Mouse (Mus musculus): Measurements from ENCODE around the gene C1s1. TPM values are rescaled to one million over a fixed set of nuclear protein-coding genes. Genes with fewer than 3 reads are reported as not detected.
"Not testable (repeated sequence)": the region's sequence is repeated elsewhere in the genome, so short reads cannot be mapped to it uniquely, and the experiment has no call there.

Gene C1s1
- polyA plus RNA-seq, 1 experiment from 2014 or later = not detected

DNA sequence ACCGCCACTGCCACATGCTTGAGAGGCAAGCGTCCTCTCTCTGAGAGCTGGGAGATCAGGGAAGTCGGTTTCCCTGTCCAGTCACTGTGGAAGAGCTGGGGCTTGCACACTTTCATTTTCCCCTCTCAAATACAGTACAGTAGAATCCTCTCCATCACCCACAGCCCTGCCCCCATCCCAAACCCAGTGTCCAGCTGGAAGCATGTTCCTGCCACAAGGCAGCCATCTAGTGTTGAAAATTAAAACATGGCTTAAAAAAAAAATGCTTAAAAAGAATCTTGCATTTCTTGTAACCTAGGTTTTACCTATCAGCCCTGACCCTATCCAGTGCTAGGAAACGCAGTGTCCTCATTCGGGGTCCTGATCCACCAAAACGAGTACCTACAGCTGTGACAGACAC lies 2.3 kb upstream of the C1s1 start:
- Histone ChIP-seq H3K4me3 (ENCODE audit: inconsistent target) (no peak overlapping the region), H3K27ac (no peak overlapping the region), H3K79me2 (ENCODE audit: inconsistent target) (no peaks in the 10 kb centered on the region), H3K36me3 (ENCODE audit: inconsistent target) (no peaks in the 10 kb centered on the region)
- 60% methylated on average over 4 of the region's 6 CpGs for WGBS (ENCODE audit: missing documents)

DNA sequence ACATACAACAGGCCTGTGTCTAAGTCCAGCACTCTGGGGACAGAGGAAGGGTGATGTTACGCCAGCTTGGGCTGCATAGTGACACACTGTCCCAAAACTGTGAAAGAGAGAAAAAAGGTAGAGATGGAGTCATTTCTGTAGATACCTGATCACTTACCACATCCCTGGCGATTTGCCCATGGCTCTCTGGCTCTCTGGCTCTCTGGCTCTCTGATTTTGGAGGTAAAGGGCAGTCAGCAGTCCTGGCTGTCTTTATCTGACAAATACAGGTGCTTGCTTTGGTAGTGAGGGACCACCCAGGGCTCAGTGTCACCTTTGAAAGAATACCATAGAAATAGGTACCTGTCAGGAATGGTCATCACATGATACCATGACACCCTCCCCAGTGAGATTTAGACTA lies 983 bp downstream of the C1s1 start:
- not testable (repeated sequence) for H3K27ac ChIP-seq; H3K4me3 ChIP-seq (ENCODE audit: inconsistent target); H3K79me2 ChIP-seq (ENCODE audit: inconsistent target); H3K36me3 ChIP-seq (ENCODE audit: inconsistent target)
- WGBS (ENCODE audit: missing documents) = 77% methylated on average over 2 of the region's 2 CpGs

- H3K36me3 ChIP-seq (ENCODE audit: inconsistent target); H3K4me3 ChIP-seq (ENCODE audit: inconsistent target); H3K79me2 ChIP-seq (ENCODE audit: inconsistent target); H3K27ac ChIP-seq: not testable (repeated sequence)
- 76% methylated on average over 5 of the region's 8 CpGs for WGBS (ENCODE audit: missing documents)
These were observed 5.9 kb downstream of the C1s1 start for GRCm38 (mm10) chr6:124536125-124536829.

DNA sequence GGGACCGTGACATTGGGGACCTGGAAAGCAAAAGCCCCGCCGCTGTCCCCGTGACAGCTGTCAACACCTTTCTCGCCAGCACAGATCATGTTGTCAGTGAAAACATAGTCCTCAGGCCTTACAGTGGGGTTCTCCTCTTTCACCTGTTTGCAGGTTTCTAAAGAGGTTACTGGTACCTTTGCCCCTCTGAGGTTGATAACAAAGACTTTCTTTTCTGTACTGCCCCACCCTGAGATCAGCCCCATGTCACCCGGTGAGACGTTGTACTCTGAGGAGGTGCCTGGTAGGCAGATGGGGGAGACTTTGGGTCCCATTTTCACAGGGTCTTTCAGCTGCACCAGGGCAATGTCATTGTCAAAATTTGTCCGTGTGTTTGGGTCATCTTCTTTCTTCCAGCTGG lies 11.1 kb downstream of the C1s1 start:
- no peaks in the 10 kb centered on the region for H3K79me2 ChIP-seq (ENCODE audit: inconsistent target)
- WGBS (ENCODE audit: missing documents) = 95% methylated on average over 8 of the region's 8 CpGs
- no peak overlapping the region for H3K4me3 ChIP-seq (ENCODE audit: inconsistent target)
- no peaks in the 10 kb centered on the region for H3K36me3 ChIP-seq (ENCODE audit: inconsistent target)
- H3K27ac ChIP-seq = no peak overlapping the region

- H3K4me3 ChIP-seq (ENCODE audit: inconsistent target) = no peak overlapping the region
- 86% methylated on average over 3 of the region's 3 CpGs for WGBS (ENCODE audit: missing documents)
These were observed 14.3 kb downstream of the C1s1 start for GRCm38 (mm10) chr6:124527881-124528280.

GRCm38 (mm10) chr6:124522082-124522481 lies 20.1 kb downstream of the C1s1 start:
- not testable (repeated sequence) for H3K79me2 ChIP-seq (ENCODE audit: inconsistent target); H3K36me3 ChIP-seq (ENCODE audit: inconsistent target); H3K4me3 ChIP-seq (ENCODE audit: inconsistent target); H3K27ac ChIP-seq
- WGBS (ENCODE audit: missing documents) = 43% methylated on average over 7 of the region's 7 CpGs

More at GRCm38 (mm10) chr6:124527881-124528280, 14.3 kb downstream of the C1s1 start:
- H3K36me3 ChIP-seq (ENCODE audit: inconsistent target) = no peaks in the 10 kb centered on the region
- H3K27ac ChIP-seq = no peak overlapping the region
- H3K79me2 ChIP-seq (ENCODE audit: inconsistent target) = no peaks in the 10 kb centered on the region

DNA sequence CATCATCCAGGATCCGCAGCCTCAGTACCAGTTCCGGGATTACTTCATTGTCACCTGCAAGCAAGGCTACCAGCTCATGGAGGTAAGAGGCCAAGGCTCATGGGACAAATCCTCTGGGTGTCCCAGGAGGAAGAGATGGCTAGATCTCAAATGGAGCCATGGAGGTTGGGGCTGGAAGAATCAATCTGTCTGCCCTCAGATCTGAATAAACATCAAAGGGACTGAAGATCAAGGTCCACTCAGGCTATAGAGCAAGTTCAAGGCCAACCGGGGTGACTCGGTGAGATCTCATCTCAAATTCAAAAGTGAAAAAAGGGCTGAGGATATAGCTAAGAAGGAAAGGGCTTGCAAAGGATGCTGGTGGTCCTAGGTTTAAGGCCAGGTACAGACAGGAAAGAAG lies 24.4 kb downstream of the C1s1 start:
- H3K4me3 ChIP-seq (ENCODE audit: inconsistent target); H3K36me3 ChIP-seq (ENCODE audit: inconsistent target); H3K79me2 ChIP-seq (ENCODE audit: inconsistent target); H3K27ac ChIP-seq: not testable (repeated sequence)
- WGBS (ENCODE audit: missing documents) = 78% methylated on average over 3 of the region's 4 CpGs

- 4% methylated on average over 6 of the region's 6 CpGs for WGBS (ENCODE audit: missing documents)
- H3K27ac ChIP-seq = no peak within 1 kb of the TSS
- H3K4me3 ChIP-seq (ENCODE audit: inconsistent target) = peak within 1 kb of the TSS; percentile 17; the same call in 1 of the 2 replicates
- no peaks in the 10 kb centered on the region for H3K36me3 ChIP-seq (ENCODE audit: inconsistent target)
- H3K79me2 ChIP-seq (ENCODE audit: inconsistent target) = no peaks in the 10 kb centered on the region
These were observed 29.8 kb downstream of the C1s1 start, which contains the start of gene C1ra for GRCm38 (mm10) chr6:124512355-124512836. Gene C1ra, plus strand, starts transcription at chr6:124512405.

DNA sequence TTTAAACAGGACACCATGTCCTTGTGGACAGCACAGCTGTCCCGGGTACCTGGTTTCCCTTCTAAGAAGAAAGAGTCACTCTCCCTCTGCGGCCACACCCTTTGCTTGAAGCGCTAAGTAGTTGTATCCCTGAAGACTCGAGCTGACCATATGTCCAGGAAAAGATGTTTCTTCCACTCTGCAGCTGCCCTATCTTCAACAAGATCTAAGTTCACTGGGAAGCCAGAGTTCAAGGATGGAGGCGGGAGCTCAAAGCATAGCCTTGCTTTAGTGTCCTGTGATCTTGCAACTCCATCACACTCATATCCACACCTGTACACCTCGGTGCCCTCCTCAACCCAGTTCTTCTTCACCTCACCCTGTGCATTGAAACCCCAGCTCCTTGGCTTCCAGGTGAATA lies 30.2 kb downstream of the C1s1 start:
- no peak overlapping the region for H3K4me3 ChIP-seq (ENCODE audit: inconsistent target)
- no peaks in the 10 kb centered on the region for H3K79me2 ChIP-seq (ENCODE audit: inconsistent target)
- H3K27ac ChIP-seq = no peak overlapping the region
- WGBS (ENCODE audit: missing documents) = 63% methylated on average over 6 of the region's 6 CpGs
- no peaks in the 10 kb centered on the region for H3K36me3 ChIP-seq (ENCODE audit: inconsistent target)

- not testable (repeated sequence) for H3K27ac ChIP-seq; H3K79me2 ChIP-seq (ENCODE audit: inconsistent target); H3K4me3 ChIP-seq (ENCODE audit: inconsistent target); H3K36me3 ChIP-seq (ENCODE audit: inconsistent target)
- WGBS (ENCODE audit: missing documents) = 100% methylated on average over 1 of the region's 5 CpGs
These were observed 33.0 kb downstream of the C1s1 start for GRCm38 (mm10) chr6:124509192-124509591.

GRCm38 (mm10) chr6:124508292-124508691 lies 33.9 kb downstream of the C1s1 start:
- Histone ChIP-seq H3K79me2 (ENCODE audit: inconsistent target) (no peaks in the 10 kb centered on the region), H3K4me3 (ENCODE audit: inconsistent target) (no peak overlapping the region), H3K27ac (no peak overlapping the region), H3K36me3 (ENCODE audit: inconsistent target) (no peaks in the 10 kb centered on the region)
- WGBS (ENCODE audit: missing documents) = 39% methylated on average over 9 of the region's 10 CpGs

GRCm38 (mm10) chr6:124506991-124507390 lies 35.2 kb downstream of the C1s1 start:
- Histone ChIP-seq H3K36me3 (ENCODE audit: inconsistent target) (no peaks in the 10 kb centered on the region), H3K27ac (no peak overlapping the region), H3K79me2 (ENCODE audit: inconsistent target) (no peaks in the 10 kb centered on the region), H3K4me3 (ENCODE audit: inconsistent target) (no peak overlapping the region)
- WGBS (ENCODE audit: missing documents) = 89% methylated on average over 6 of the region's 6 CpGs

DNA sequence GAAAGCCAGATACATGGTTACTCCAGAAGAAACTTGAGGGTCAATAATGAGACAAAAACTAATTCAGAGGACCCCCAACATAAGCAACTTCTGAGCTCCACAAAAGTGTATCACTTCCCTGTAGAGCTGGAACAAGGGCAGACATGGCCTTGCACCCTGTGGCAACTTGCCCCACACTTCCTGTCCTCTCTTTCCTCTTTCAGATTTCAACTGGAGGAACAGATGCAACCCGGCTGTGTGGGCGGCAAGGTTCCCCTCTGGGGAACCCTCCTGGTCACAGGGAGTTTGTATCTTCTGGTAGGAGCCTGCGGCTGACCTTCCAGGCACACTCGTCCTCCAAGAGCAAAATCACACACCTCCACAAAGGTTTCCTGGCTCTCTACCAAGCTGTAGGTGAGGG lies 37.1 kb downstream of the C1s1 start:
- Histone ChIP-seq H3K79me2 (ENCODE audit: inconsistent target) (no peaks in the 10 kb centered on the region), H3K36me3 (ENCODE audit: inconsistent target) (no peaks in the 10 kb centered on the region), H3K27ac (peak overlapping the region; percentile 13; the same call in 1 of the 2 replicates), H3K4me3 (ENCODE audit: inconsistent target) (no peak overlapping the region)
- 4% methylated on average over 4 of the region's 4 CpGs for WGBS (ENCODE audit: missing documents)

- H3K4me3 ChIP-seq (ENCODE audit: inconsistent target) = no peak overlapping the region
- H3K36me3 ChIP-seq (ENCODE audit: inconsistent target) = no peaks in the 10 kb centered on the region
- H3K27ac ChIP-seq = no peak overlapping the region
- no peaks in the 10 kb centered on the region for H3K79me2 ChIP-seq (ENCODE audit: inconsistent target)
- 94% methylated on average over 5 of the region's 5 CpGs for WGBS (ENCODE audit: missing documents)
These were observed 40.1 kb downstream of the C1s1 start for GRCm38 (mm10) chr6:124502021-124502420.

DNA sequence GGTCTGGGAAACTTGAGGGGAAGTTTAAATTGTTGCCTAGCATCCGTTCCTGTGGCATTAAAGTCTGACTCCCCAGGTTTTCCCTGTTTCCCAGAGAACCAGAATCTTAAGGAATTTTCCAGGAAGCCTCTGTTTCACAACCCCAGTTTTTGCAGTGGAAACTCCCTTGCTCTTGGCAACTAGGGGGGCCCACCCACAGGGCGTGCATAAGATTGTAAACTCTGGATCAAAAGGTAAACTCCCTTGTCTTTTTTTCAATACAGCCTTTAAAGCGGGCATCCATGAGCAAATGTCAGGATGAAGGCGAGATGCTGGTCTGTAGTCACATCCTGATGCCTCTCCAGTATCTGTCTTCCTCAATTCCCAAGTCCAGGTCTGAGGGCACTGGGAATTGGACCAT lies 40.7 kb downstream of the C1s1 start:
- Histone ChIP-seq H3K36me3 (ENCODE audit: inconsistent target) (no peaks in the 10 kb centered on the region), H3K4me3 (ENCODE audit: inconsistent target) (no peak overlapping the region), H3K79me2 (ENCODE audit: inconsistent target) (no peaks in the 10 kb centered on the region), H3K27ac (no peak overlapping the region)
- WGBS (ENCODE audit: missing documents) = 94% methylated on average over 4 of the region's 4 CpGs

Data from macrophage (primary cell).